Mouse (Mus musculus) frontal cortex, postnatal 36 days (tissue): ENCODE measurements around the gene Srrd.

ENCODE experiments used
- DNase-seq, 2 experiments: peaks; one replicate each; pipeline ENCODE4 v3.0.0; 2022; ENCODE audit warnings: low spot score in 2 of 2

Gene Srrd

GRCm38 (mm10) chr5:112288193-112289141, 54.4 kb downstream of the Srrd start:
- DNase-seq, result no peak

GRCm38 (mm10) chr5:112287652-112288051, 55.2 kb downstream of the Srrd start:
- no peak for DNase-seq
